In the genomic region with DNA sequence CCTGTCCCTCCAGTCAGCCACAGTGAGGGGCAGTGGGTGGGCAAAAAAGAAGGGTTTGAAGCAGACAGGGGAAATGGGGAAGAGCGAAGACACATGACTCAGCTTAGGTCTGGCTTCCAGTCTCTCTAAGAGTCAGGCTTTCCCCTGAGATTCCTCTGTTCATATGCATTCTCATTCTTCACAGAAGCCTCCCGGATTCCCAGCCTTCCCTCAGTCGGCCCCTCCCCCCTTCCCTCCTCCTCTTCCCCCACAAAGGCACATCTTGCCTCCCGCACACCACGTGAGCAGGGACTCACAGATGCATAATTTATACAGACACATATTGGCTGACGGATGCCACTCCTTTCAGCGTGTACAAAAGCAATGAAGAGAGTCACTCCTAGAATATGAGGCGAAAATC, we compare ENCODE assay signal across 8 mouse cellular contexts.
DNase-seq lines count a peak whose midpoint lies in the region; ATAC-seq and TF ChIP-seq lines count a peak whose summit lies in the region.

No protein-coding gene starts in this region.

- H3K36me3 ChIP-seq in embryonic facial prominence, embryonic 11.5 days (replicated peaks; ENCODE audit: control insufficient read depth, insufficient read depth, low read depth, low read length): no peaks in the 10 kb centered on the region
- no peaks in the 10 kb centered on the region for H3K36me3 ChIP-seq in hindbrain, postnatal 0 days (ENCODE audit: insufficient read depth, low read length)
- H3K36me3 ChIP-seq in limb, embryonic 12.5 days: no peaks in the 10 kb centered on the region

- TF ChIP-seq POLR2A in olfactory bulb, adult 2 months (IDR thresholded peaks at IDR 0.05; ENCODE audit: insufficient read depth, low read depth, low read length): no peak

- TF ChIP-seq CTCF in hindbrain, postnatal 0 days (IDR thresholded peaks at IDR 0.05; ENCODE audit: low read depth): no peak
- no peak for TF ChIP-seq CTCF in olfactory bulb, adult 2 months (IDR thresholded peaks at IDR 0.05; ENCODE audit: insufficient read depth, low read depth, low read length)

- H3K27me3 ChIP-seq in embryonic facial prominence, embryonic 11.5 days (ENCODE audit: control insufficient read depth, insufficient read depth, low read length): no peaks in the 10 kb centered on the region
- H3K27me3 ChIP-seq in hindbrain, postnatal 0 days (ENCODE audit: insufficient read depth, low read length): no peaks in the 10 kb centered on the region
- H3K27me3 ChIP-seq in limb, embryonic 12.5 days: no peaks in the 10 kb centered on the region

- H3K9me3 ChIP-seq in embryonic facial prominence, embryonic 11.5 days (replicated peaks; ENCODE audit: control insufficient read depth, low read length): no peaks in the 10 kb centered on the region
- H3K9me3 ChIP-seq in hindbrain, postnatal 0 days (ENCODE audit: low read length): no peaks in the 10 kb centered on the region
- no peaks in the 10 kb centered on the region for H3K9me3 ChIP-seq in limb, embryonic 12.5 days

- peak overlapping the region; percentile 21; the same call in 1 of the 2 replicates for H3K4me3 ChIP-seq in embryonic facial prominence, embryonic 11.5 days (ENCODE audit: low read depth, low read length)
- peak overlapping the region; percentile 23 for H3K4me3 ChIP-seq in hindbrain, postnatal 0 days (ENCODE audit: low read length)
- H3K4me3 ChIP-seq in limb, embryonic 12.5 days (replicated peaks): peak overlapping the region; percentile 28
- peak overlapping the region; percentile 27 for H3K4me3 ChIP-seq in olfactory bulb, adult 2 months (ENCODE audit: insufficient read depth, low read depth, low read length)

- peak overlapping the region; percentile 50 for H3K4me2 ChIP-seq in embryonic facial prominence, embryonic 11.5 days (ENCODE audit: low read depth, low read length)
- H3K4me2 ChIP-seq in hindbrain, postnatal 0 days (ENCODE audit: low read depth, low read length): peak overlapping the region; percentile 52
- peak overlapping the region; percentile 59 for H3K4me2 ChIP-seq in limb, embryonic 12.5 days

- peak; percentile 61 for DNase-seq in kidney, postnatal 10 days
- no peak for DNase-seq in kidney, adult 18-20 months
- DNase-seq in embryonic facial prominence, embryonic 11.5 days (ENCODE audit: low spot score): peak; percentile 86
- DNase-seq in hindbrain, postnatal 0 days (ENCODE audit: low spot score): peak; percentile 91
- no peak for DNase-seq in thymus, postnatal 10 days (ENCODE audit: low spot score in 2 of 2)
- no peak for DNase-seq in adrenal gland, postnatal 4 days (ENCODE audit: low spot score in 2 of 2)

- 1% methylated on average over 8 of the region's 8 CpGs for WGBS in embryonic facial prominence, embryonic 11.5 days
- WGBS in hindbrain, postnatal 0 days: under 1% methylated on average over 8 of the region's 8 CpGs
- WGBS in limb, embryonic 12.5 days: 7% methylated on average over 8 of the region's 8 CpGs
- WGBS in olfactory bulb, adult 2 months: 4% methylated on average over 8 of the region's 8 CpGs

- peak overlapping the region; percentile 68 for H3K27ac ChIP-seq in embryonic facial prominence, embryonic 11.5 days (replicated peaks; ENCODE audit: low read depth, low read length)
- peak overlapping the region; percentile 87 for H3K27ac ChIP-seq in hindbrain, postnatal 0 days
- peak overlapping the region; percentile 35; the same call in 1 of the 2 replicates for H3K27ac ChIP-seq in limb, embryonic 12.5 days
- H3K27ac ChIP-seq in olfactory bulb, adult 2 months (ENCODE audit: insufficient read depth, low read depth, low read length): no peak overlapping the region

- ATAC-seq in embryonic facial prominence, embryonic 11.5 days (replicated peaks; ENCODE audit: insufficient number of reproducible peaks, low FRiP score, low TSS enrichment, low read depth): peak; percentile 84
- ATAC-seq in hindbrain, postnatal 0 days: peak; percentile 96
- peak; percentile 47; the same call in 1 of the 2 replicates for ATAC-seq in limb, embryonic 12.5 days (ENCODE audit: insufficient number of reproducible peaks, insufficient read depth, low FRiP score, low TSS enrichment, low read depth)

- peak overlapping the region; percentile 35 for H3K9ac ChIP-seq in embryonic facial prominence, embryonic 11.5 days (replicated peaks; ENCODE audit: low read length)
- H3K9ac ChIP-seq in hindbrain, postnatal 0 days (replicated peaks; ENCODE audit: low read length): peak overlapping the region; percentile 47
- H3K9ac ChIP-seq in limb, embryonic 12.5 days (replicated peaks): 0 out of 2 replicates have a peak overlapping the region, but pooled peaks have one; percentile 8

- no peaks in the 10 kb centered on the region for H3K4me1 ChIP-seq in embryonic facial prominence, embryonic 11.5 days (ENCODE audit: control insufficient read depth, insufficient read depth, low read length)
- peaks cover 11% of the 10 kb centered on the region; the same call in 1 of the 2 replicates for H3K4me1 ChIP-seq in hindbrain, postnatal 0 days (ENCODE audit: insufficient read depth, low read length)
- peaks cover 46% of the 10 kb centered on the region for H3K4me1 ChIP-seq in limb, embryonic 12.5 days (replicated peaks)
- peaks cover 5% of the 10 kb centered on the region; the same call in 1 of the 2 replicates for H3K4me1 ChIP-seq in olfactory bulb, adult 2 months (ENCODE audit: control insufficient read depth, insufficient read depth, low read length)

Comparison
In these comparisons a context has a peak if more than half of its experiments do, and no peak if none do; other contexts are left out.
1. DNase-seq: peak in kidney, postnatal 10 days (single experiment), embryonic facial prominence, embryonic 11.5 days (single experiment) and hindbrain, postnatal 0 days (single experiment); none in kidney, adult 18-20 months (single experiment), thymus, postnatal 10 days (0 of 2) and adrenal gland, postnatal 4 days (0 of 2).
2. Peak in every context shown above with its lines, with median percentiles within 50 percentile points of each other: ATAC-seq, H3K4me2 ChIP-seq, H3K4me3 ChIP-seq and H3K9ac ChIP-seq.